Mouse (Mus musculus) CH12.LX (cell line): ENCODE data around the gene Tm6sf2. TPM values are rescaled to one million over a fixed set of nuclear protein-coding genes. Genes with fewer than 3 reads are reported as not detected.

Source experiments
- DNase-seq: peaks from one replicate; pipeline ENCODE4 v3.0.0-alpha.2; 2013; ENCODE audit errors: extremely low read depth
- H3K27ac ChIP-seq: 2 replicates; pipeline ENCODE4 v1.5.1; 2012; ENCODE audit warnings: low read depth, mild to moderate bottlenecking, control low read depth, moderate library complexity; ENCODE audit not compliant: insufficient read depth
- H3K27me3 ChIP-seq: replicated peaks from 2 replicates; pipeline ENCODE3; 2012; ENCODE audit warnings: inconsistent platforms
- H3K36me3 ChIP-seq, 2 experiments: replicated peaks in 1 of 2; 2 replicates each; pipeline versions ENCODE3 to v1.6.1; 2012; ENCODE audit warnings: inconsistent platforms in 1 of 2, low read length in 1 of 2, mild to moderate bottlenecking in 1 of 2, mixed read lengths in 1 of 2, moderate library complexity in 1 of 2; ENCODE audit not compliant: control insufficient read depth in 1 of 2, insufficient read depth in 1 of 2
- H3K4me1 ChIP-seq, 2 experiments: 2 replicates each; pipeline ENCODE4 v1.6.1; 2012; ENCODE audit warnings: inconsistent platforms in 1 of 2, moderate library complexity in 1 of 2; ENCODE audit not compliant: insufficient read depth in 2 of 2, control insufficient read depth in 1 of 2
- H3K4me2 ChIP-seq: 2 replicates; pipeline ENCODE4 v1.6.1; 2012; ENCODE audit warnings: low read depth, mild to moderate bottlenecking, control low read depth; ENCODE audit not compliant: poor library complexity, insufficient read depth, severe bottlenecking
- H3K4me3 ChIP-seq, 3 experiments: fragments of 150-350 bp in 1 of 3; sonication (generic) in 1 of 3; replicated peaks in 1 of 3; 2 replicates each; pipeline versions ENCODE3 to v1.5.1; 2011 to 2012; ENCODE audit warnings: low read depth in 2 of 3, low read length in 2 of 3, mild to moderate bottlenecking in 2 of 3, moderate library complexity in 2 of 3, control low read depth in 1 of 3, improper control_type of control experiment in 1 of 3, inconsistent platforms in 1 of 3, mixed read lengths in 1 of 3; ENCODE audit not compliant: poor library complexity in 1 of 3
- H3K79me2 ChIP-seq: replicated peaks from 2 replicates; pipeline ENCODE4 v1.6.1; 2012; ENCODE audit warnings: mild to moderate bottlenecking, moderate library complexity; ENCODE audit not compliant: control insufficient read depth, poor library complexity, insufficient read depth, severe bottlenecking; ENCODE audit errors: extremely low read depth
- H3K9ac ChIP-seq: 2 replicates; pipeline ENCODE4 v1.6.1; 2012; ENCODE audit warnings: low read depth, mild to moderate bottlenecking, control low read depth, moderate library complexity; ENCODE audit not compliant: insufficient read depth
- H3K9me3 ChIP-seq: replicated peaks from 2 replicates; pipeline ENCODE3; 2012; ENCODE audit warnings: low read length, inconsistent platforms, mixed read lengths
- CHD1 ChIP-seq: IDR thresholded peaks from 2 replicates; pipeline ENCODE4 v1.6.1; 2012; ENCODE audit warnings: low read depth, low read length, improper control_type of control experiment, inconsistent platforms
- CHD2 ChIP-seq: IDR thresholded peaks from 2 replicates; pipeline ENCODE4 v1.6.1; 2011; ENCODE audit warnings: low read length, improper control_type of control experiment
- CTCF ChIP-seq, 2 experiments: IDR thresholded peaks in 1 of 2; conservative IDR thresholded peaks in 1 of 2; 2 replicates each; pipeline ENCODE4 v1.5.1; 2011 to 2012; ENCODE audit warnings: low read depth in 2 of 2, low read length in 2 of 2, improper control_type of control experiment in 1 of 2, inconsistent platforms in 1 of 2, mild to moderate bottlenecking in 1 of 2, moderate library complexity in 1 of 2
- ELF1 ChIP-seq: IDR thresholded peaks from 2 replicates; pipeline ENCODE4 v1.6.1; 2014; ENCODE audit warnings: low read depth, mild to moderate bottlenecking, inconsistent platforms, low read length, improper control_type of control experiment
- EP300 ChIP-seq: IDR thresholded peaks from 2 replicates; pipeline ENCODE4 v1.6.1; 2011; ENCODE audit warnings: low read length, improper control_type of control experiment
- ETS1 ChIP-seq: conservative IDR thresholded peaks from 2 replicates; pipeline ENCODE4 v1.6.1; 2012; ENCODE audit warnings: low read depth, mild to moderate bottlenecking, inconsistent platforms, low read length, improper control_type of control experiment, moderate library complexity
- GABPA ChIP-seq: IDR thresholded peaks from 2 replicates; pipeline ENCODE4 v1.6.1; 2012; ENCODE audit warnings: low read depth, low read length, improper control_type of control experiment, inconsistent platforms; ENCODE audit not compliant: insufficient replicate concordance
- IRF4 ChIP-seq: IDR thresholded peaks from 2 replicates; pipeline ENCODE4 v1.6.1; 2014; ENCODE audit warnings: low read depth, mild to moderate bottlenecking, inconsistent platforms, low read length, improper control_type of control experiment
- JUND ChIP-seq: conservative IDR thresholded peaks from 2 replicates; pipeline ENCODE4 v1.6.1; 2011; ENCODE audit warnings: low read depth, low read length, improper control_type of control experiment
- KAT2A ChIP-seq: IDR thresholded peaks from 2 replicates; pipeline ENCODE4 v1.6.1; 2012; ENCODE audit warnings: low read length, improper control_type of control experiment, inconsistent platforms; ENCODE audit not compliant: insufficient replicate concordance
- MEF2A ChIP-seq: IDR thresholded peaks from 2 replicates; pipeline ENCODE4 v1.6.1; 2014; ENCODE audit warnings: low read depth, mild to moderate bottlenecking, inconsistent platforms, low read length, improper control_type of control experiment, borderline replicate concordance
- NELFE ChIP-seq: IDR thresholded peaks from 2 replicates; pipeline ENCODE4 v1.6.1; 2011; ENCODE audit warnings: low read depth, low read length, improper control_type of control experiment
- NRF1 ChIP-seq: IDR thresholded peaks from 2 replicates; pipeline ENCODE4 v1.6.1; 2014; ENCODE audit warnings: low read depth, mild to moderate bottlenecking, inconsistent platforms, low read length, improper control_type of control experiment, moderate library complexity
- PAX5 ChIP-seq: IDR thresholded peaks from 2 replicates; pipeline ENCODE4 v1.6.1; 2012; ENCODE audit warnings: low read length, inconsistent platforms, mixed read lengths
- RAD21 ChIP-seq: IDR thresholded peaks from 2 replicates; pipeline ENCODE4 v1.6.1; 2011; ENCODE audit warnings: low read depth, mild to moderate bottlenecking, low read length, improper control_type of control experiment, moderate library complexity
- RCOR1 ChIP-seq: conservative IDR thresholded peaks from 2 replicates; pipeline ENCODE4 v1.6.1; 2012; ENCODE audit warnings: low read depth, mild to moderate bottlenecking, inconsistent platforms, low read length, improper control_type of control experiment
- SIN3A ChIP-seq: IDR thresholded peaks from 2 replicates; pipeline ENCODE4 v1.6.1; 2012; ENCODE audit warnings: low read length, improper control_type of control experiment, inconsistent platforms
- UBTF ChIP-seq: IDR thresholded peaks from 2 replicates; pipeline ENCODE4 v1.6.1; 2012; ENCODE audit warnings: low read depth, mild to moderate bottlenecking, inconsistent platforms, low read length, improper control_type of control experiment, moderate library complexity
- USF1 ChIP-seq: IDR thresholded peaks from 2 replicates; pipeline ENCODE4 v1.6.1; 2014; ENCODE audit warnings: low read depth, mild to moderate bottlenecking, inconsistent platforms, low read length, improper control_type of control experiment
- USF2 ChIP-seq: conservative IDR thresholded peaks from 2 replicates; pipeline ENCODE4 v1.6.1; 2011; ENCODE audit warnings: low read depth, low read length, improper control_type of control experiment
- ZC3H11A ChIP-seq: IDR thresholded peaks from 2 replicates; pipeline ENCODE4 v1.6.1; 2012; ENCODE audit warnings: low read depth, mild to moderate bottlenecking, inconsistent platforms, low read length, improper control_type of control experiment
- ZKSCAN1 ChIP-seq: IDR thresholded peaks from 2 replicates; pipeline ENCODE4 v1.6.1; 2012; ENCODE audit warnings: low read depth, inconsistent platforms, low read length, improper control_type of control experiment, borderline replicate concordance
- ZMIZ1 ChIP-seq: IDR thresholded peaks from 2 replicates; pipeline ENCODE4 v1.6.1; 2012; ENCODE audit warnings: low read depth, mild to moderate bottlenecking, inconsistent platforms, low read length, improper control_type of control experiment
- ZNF384 ChIP-seq: IDR thresholded peaks from 2 replicates; pipeline ENCODE4 v1.6.1; 2012; ENCODE audit warnings: low read depth, low read length, improper control_type of control experiment, inconsistent platforms
- dilution Hi-C: fragments of 300-500 bp; cut with MboI; formaldehyde crosslinking; loops from 2 replicates; pipeline ENCODE4 v1.14.3; 2020; ENCODE audit warnings: low sequenced_read_pairs; ENCODE audit not compliant: extremely low pct_unique_long_range_greater_than_20kb, extremely low pct_ligation_motif_present
- in situ Hi-C: fragments of 300-500 bp; cut with MboI; formaldehyde crosslinking; loops from 3 replicates; pipeline ENCODE4 v1.14.3; 2019; ENCODE audit warnings: low sequenced_read_pairs, low pct_ligation_motif_present, low pct_unique_long_range_greater_than_20kb, mixed read lengths
- polyA plus RNA-seq: library from polyadenylated mRNA; unstranded; fragments of >175 nt; gene quantifications from 2 replicates; pipeline ENCODE4 v1.2.1, GENCODE M21; 2012; ENCODE audit warnings: low read depth; ENCODE audit not compliant: insufficient read length
- total RNA-seq, 2 experiments: library from RNA; depleted of rRNA; stranded (reverse); fragments of 300-350 nt in 1 of 2; fragments of >200 nt in 1 of 2; gene quantifications; 2 replicates each; pipeline ENCODE4 v1.2.3; 2012 to 2014

Tm6sf2 gene
- total and polyA plus RNA-seq, 3 experiments, result 0.40 to 2.6 (median 1.9) TPM

- H3K36me3 ChIP-seq, result peaks cover 68 to 85% of the 10 kb centered on the region in 2 experiments
- H3K4me1 ChIP-seq, result peaks cover 0 to 9% of the 10 kb centered on the region in 2 experiments; a peak in 1 of 4 replicates
- H3K27ac ChIP-seq, result no peak overlapping the region
- H3K27me3 ChIP-seq, result no peaks in the 10 kb centered on the region
- H3K4me3 ChIP-seq, result no peak overlapping the region
- DNase-seq, result no peak
- no peaks in the 10 kb centered on the region for H3K9me3 ChIP-seq
- H3K9ac ChIP-seq, result no peak overlapping the region
- no peak overlapping the region for H3K4me2 ChIP-seq
- dilution Hi-C loops, result no loop called here
- peaks cover 20% of the 10 kb centered on the region for H3K79me2 ChIP-seq
- TF ChIP-seq IRF4 (no peak), NELFE (no peak), ZMIZ1 (no peak), ZNF384 (no peak), USF1 (no peak), CHD2 (no peak), MEF2A (no peak), ZKSCAN1 (no peak)
- in situ Hi-C loops, result no loop called here
These were observed 42.5 kb upstream of the Tm6sf2 start for GRCm38 (mm10) chr8:70030255-70030654.

GRCm38 (mm10) chr8:70037994-70038393 is 34.7 kb upstream of the Tm6sf2 start:
- peaks cover 3 to 61% of the 10 kb centered on the region in 2 experiments for H3K36me3 ChIP-seq
- no peak overlapping the region for H3K9ac ChIP-seq
- TF ChIP-seq CHD1, result no peak
- no peak for TF ChIP-seq USF2
- TF ChIP-seq ZC3H11A, result no peak
- TF ChIP-seq SIN3A, result no peak
- TF ChIP-seq ZMIZ1, result no peak
- no peak for TF ChIP-seq MEF2A
- no peak for TF ChIP-seq KAT2A
- no peak for TF ChIP-seq USF1
- no peak for TF ChIP-seq ETS1
- no peak for TF ChIP-seq CTCF (conservative IDR thresholded peaks at IDR 0.05 in 1 of 2, IDR thresholded peaks at IDR 0.05 in 1 of 2; ENCODE audit: low read depth in 2 of 2, low read length in 2 of 2)
- TF ChIP-seq RCOR1, result no peak
- no peak for TF ChIP-seq EP300
- TF ChIP-seq GABPA, result no peak
- TF ChIP-seq NRF1, result no peak
- no peak for TF ChIP-seq RAD21
- no peak for TF ChIP-seq PAX5
- no peak for TF ChIP-seq ELF1
- TF ChIP-seq UBTF, result no peak
- TF ChIP-seq JUND, result no peak
- no peaks in the 10 kb centered on the region for H3K27me3 ChIP-seq
- H3K79me2 ChIP-seq, result peaks cover 75% of the 10 kb centered on the region
- in situ Hi-C loops, result no loop called here
- no peak overlapping the region for H3K27ac ChIP-seq
- no peak for DNase-seq
- no peak overlapping the region for H3K4me2 ChIP-seq
- H3K4me1 ChIP-seq, result peaks cover 11 to 32% of the 10 kb centered on the region in 2 experiments
- dilution Hi-C loops, result no loop called here
- no peaks in the 10 kb centered on the region for H3K9me3 ChIP-seq
- H3K4me3 ChIP-seq, result no peak overlapping the region
